Mouse (Mus musculus): Measurements from ENCODE around the gene 1700016D06Rik. TPM values are rescaled to one million over a fixed set of nuclear protein-coding genes. Genes with fewer than 3 reads are reported as not detected.

The 1700016D06Rik gene
- not detected in 2 replicates for polyA plus RNA-seq (2012; rRNA removed)

GRCm38 (mm10) chr8:11701033-11701362, at the start of gene 1700016D06Rik:
1700016D06Rik (minus strand) TSS chr8:11701063.
- DNase-seq (ENCODE audit: low spot score), result no peak

- DNase-seq (ENCODE audit: low spot score), result no peak
These were observed 48.6 kb upstream of the 1700016D06Rik start for GRCm38 (mm10) chr8:11749472-11749871.

GRCm38 (mm10) chr8:11746850-11747600, 46.2 kb upstream of the 1700016D06Rik start:
- no peak for DNase-seq (ENCODE audit: low spot score)

- DNase-seq (ENCODE audit: low spot score), result no peak
These were observed 42.7 kb upstream of the 1700016D06Rik start for GRCm38 (mm10) chr8:11743580-11743979.

- no peak for DNase-seq (ENCODE audit: low spot score)
These were observed 40.0 kb upstream of the 1700016D06Rik start for GRCm38 (mm10) chr8:11740857-11741256.

GRCm38 (mm10) chr8:11739082-11739481, 38.2 kb upstream of the 1700016D06Rik start:
- DNase-seq (ENCODE audit: low spot score), result no peak

GRCm38 (mm10) chr8:11737096-11737495, 36.2 kb upstream of the 1700016D06Rik start:
- no peak for DNase-seq (ENCODE audit: low spot score)

GRCm38 (mm10) chr8:11735672-11736235, 34.9 kb upstream of the 1700016D06Rik start:
- no peak for DNase-seq (ENCODE audit: low spot score)

GRCm38 (mm10) chr8:11730271-11730940, 29.5 kb upstream of the 1700016D06Rik start:
- DNase-seq (ENCODE audit: low spot score), result no peak

GRCm38 (mm10) chr8:11728482-11729295, 27.8 kb upstream of the 1700016D06Rik start:
- DNase-seq (ENCODE audit: low spot score), result no peak

- no peak for DNase-seq (ENCODE audit: low spot score)
These were observed 27.0 kb upstream of the 1700016D06Rik start, which contains the start of gene Arhgef7 for GRCm38 (mm10) chr8:11727651-11728481. Arhgef7 (plus strand) TSS chr8:11727721.

GRCm38 (mm10) chr8:11727273-11727650, 26.4 kb upstream of the 1700016D06Rik start:
- DNase-seq (ENCODE audit: low spot score), result no peak

- no peak for DNase-seq (ENCODE audit: low spot score)
These were observed 16.3 kb upstream of the 1700016D06Rik start for GRCm38 (mm10) chr8:11717194-11717593.

GRCm38 (mm10) chr8:11712244-11712643, 11.4 kb upstream of the 1700016D06Rik start:
- no peak for DNase-seq (ENCODE audit: low spot score)

- DNase-seq (ENCODE audit: low spot score), result no peak
These were observed 9.6 kb upstream of the 1700016D06Rik start for GRCm38 (mm10) chr8:11710415-11710814.

- no peak for DNase-seq (ENCODE audit: low spot score)
These were observed 8.7 kb upstream of the 1700016D06Rik start for GRCm38 (mm10) chr8:11709542-11709941.

- no peak for DNase-seq (ENCODE audit: low spot score)
These were observed 8.0 kb upstream of the 1700016D06Rik start for GRCm38 (mm10) chr8:11708815-11709214.

- no peak for DNase-seq (ENCODE audit: low spot score)
These were observed 6.8 kb upstream of the 1700016D06Rik start for GRCm38 (mm10) chr8:11707701-11708100.

GRCm38 (mm10) chr8:11705818-11706217, 5.0 kb upstream of the 1700016D06Rik start:
- DNase-seq (ENCODE audit: low spot score), result no peak

GRCm38 (mm10) chr8:11704716-11705420, 4.0 kb upstream of the 1700016D06Rik start:
- DNase-seq (ENCODE audit: low spot score), result no peak

Data from urinary bladder, adult 2 months (tissue).